Mouse (Mus musculus): Measurements from ENCODE around the gene Glrx5. TPM values are rescaled to one million over a fixed set of nuclear protein-coding genes. Genes with fewer than 3 reads are reported as not detected.
A peak's percentile ranks its signal among the peaks of the same experiment; 100 is the strongest.

The Glrx5 gene
- total and polyA plus RNA-seq, 3 experiments = 108 to 291 TPM; not detected in 1

GRCm38 (mm10) chr12:105029890-105030289 is 2.6 kb upstream of the Glrx5 start:
- DNase-seq (ENCODE audit: low read depth, low spot score) = peak; percentile 58
- Histone ChIP-seq H3K4me3 (ENCODE audit: control insufficient read depth in 1 of 2, insufficient read depth in 1 of 2, low read depth in 2 of 2, low read length in 2 of 2) (no peak overlapping the region), H3K27ac (ENCODE audit: control insufficient read depth, low read depth, low read length) (peak overlapping the region; percentile 88), H3K9ac (ENCODE audit: control insufficient read depth, low read depth, low read length, poor library complexity, severe bottlenecking) (no peak overlapping the region; the same call in 1 of the 2 replicates), H3K79me2 (ENCODE audit: control insufficient read depth, insufficient read depth, low read length, poor library complexity) (peaks cover 52% of the 10 kb centered on the region), H3K27me3 (ENCODE audit: control insufficient read depth in 1 of 2, insufficient read depth in 2 of 2, low read length in 2 of 2) (no peaks in the 10 kb centered on the region), H3K4me1 (ENCODE audit: control insufficient read depth in 1 of 2, insufficient read depth in 2 of 2, low read length in 2 of 2) (peaks cover 0 to 45% of the 10 kb centered on the region in 2 experiments; a peak in 3 of 4 replicates), H3K9me3 (replicated peaks; ENCODE audit: insufficient read depth, low read length) (no peaks in the 10 kb centered on the region), H3K36me3 (ENCODE audit: control insufficient read depth in 1 of 2, insufficient read depth in 2 of 2, low read length in 2 of 2) (peaks cover 0 to 35% of the 10 kb centered on the region in 2 experiments; a peak in 3 of 4 replicates)
- TF ChIP-seq NELFE (IDR thresholded peaks at IDR 0.05; ENCODE audit: low read depth, low read length) (no peak), E2F4 (IDR thresholded peaks at IDR 0.05; ENCODE audit: borderline replicate concordance, low read depth, low read length) (no peak), GATA1 (IDR thresholded peaks at IDR 0.05; ENCODE audit: low read depth, low read length) (no peak), ZMIZ1 (IDR thresholded peaks at IDR 0.05; ENCODE audit: low read depth, low read length) (no peak), ETS1 (IDR thresholded peaks at IDR 0.05; ENCODE audit: low read depth, low read length) (peak; percentile 87), ZNF384 (IDR thresholded peaks at IDR 0.05; ENCODE audit: low read depth, low read length) (no peak), USF1 (IDR thresholded peaks at IDR 0.05; ENCODE audit: low read depth, low read length) (no peak), MYC (IDR thresholded peaks at IDR 0.05; ENCODE audit: low read depth, low read length) (no peak), GABPA (IDR thresholded peaks at IDR 0.05; ENCODE audit: low read depth, low read length) (no peak), ZC3H11A (IDR thresholded peaks at IDR 0.05; ENCODE audit: low read depth, low read length) (no peak), MXI1 (IDR thresholded peaks at IDR 0.05; ENCODE audit: low read depth, low read length) (no peak), CHD2 (IDR thresholded peaks at IDR 0.05; ENCODE audit: low read length) (no peak), MAFK (IDR thresholded peaks at IDR 0.05; ENCODE audit: borderline replicate concordance, low read depth, low read length) (no peak), CTCF (IDR thresholded peaks at IDR 0.05 in 2 of 3, conservative IDR thresholded peaks at IDR 0.05 in 1 of 3; ENCODE audit: control insufficient read depth in 1 of 3, insufficient read depth in 1 of 3, low read depth in 2 of 3, low read length in 3 of 3, poor library complexity in 1 of 3, severe bottlenecking in 1 of 3) (no peak), EP300 (IDR thresholded peaks at IDR 0.05; ENCODE audit: low read depth in 1 of 2, low read length in 2 of 2) (0 out of 4 replicates have a peak, but pooled peaks of 1 of the 2 experiments have one; percentile 11), RAD21 (IDR thresholded peaks at IDR 0.05; ENCODE audit: low read depth, low read length) (no peak), SIN3A (IDR thresholded peaks at IDR 0.05; ENCODE audit: low read length) (peak; percentile 19; the same call in 1 of the 2 replicates), MAX (IDR thresholded peaks at IDR 0.05; ENCODE audit: low read length) (no peak), BHLHE40 (IDR thresholded peaks at IDR 0.05; ENCODE audit: borderline replicate concordance, low read depth, low read length) (no peak), MYB (IDR thresholded peaks at IDR 0.05; ENCODE audit: low read depth, low read length) (no peak), RCOR1 (IDR thresholded peaks at IDR 0.05; ENCODE audit: low read depth, low read length) (no peak), KAT2A (conservative IDR thresholded peaks at IDR 0.05; ENCODE audit: low read depth, low read length) (no peak)
